Mouse (Mus musculus) neural tube, embryonic 11.5 days (tissue): Measurements from ENCODE around the gene Bglap. TPM values are rescaled to one million over a fixed set of nuclear protein-coding genes. Genes with fewer than 3 reads are reported as not detected.
"Not testable (repeated sequence)": the region's sequence is repeated elsewhere in the genome, so short reads cannot be mapped to it uniquely, and the experiment has no call there.

Experiments
- ATAC-seq: fragments of 200-750 bp; cut with Nextera tagmentation; 2 replicates; pipeline ENCODE4 v1.8.0; 2017; ENCODE audit warnings: moderate number of reproducible peaks, mild to moderate bottlenecking, moderate TSS enrichment, moderate library complexity; ENCODE audit not compliant: insufficient read depth, low FRiP score, low TSS enrichment
- DNase-seq: peaks from one replicate; pipeline ENCODE4 v3.0.0-alpha.2; 2015; ENCODE audit warnings: low spot score
- H3K27ac ChIP-seq: fragments of 300-500 bp; sonication (generic); 2 replicates; pipeline ENCODE4 v1.5.1; 2014; ENCODE audit warnings: low read depth, mild to moderate bottlenecking, low read length
- H3K27me3 ChIP-seq: fragments of 300-500 bp; sonication (generic); 2 replicates; pipeline ENCODE4 v1.6.1; 2014; ENCODE audit warnings: mild to moderate bottlenecking, low read length, mixed read lengths; ENCODE audit not compliant: control insufficient read depth, insufficient read depth
- H3K36me3 ChIP-seq: fragments of 300-500 bp; sonication (generic); 2 replicates; pipeline ENCODE4 v1.6.1; 2014; ENCODE audit warnings: mild to moderate bottlenecking, low read length, moderate library complexity, mixed read lengths; ENCODE audit not compliant: control insufficient read depth, insufficient read depth
- H3K4me1 ChIP-seq: fragments of 300-500 bp; sonication (generic); 2 replicates; pipeline ENCODE4 v1.6.1; 2014; ENCODE audit warnings: low read length, mixed read lengths; ENCODE audit not compliant: control insufficient read depth, insufficient read depth
- H3K4me2 ChIP-seq: fragments of 300-500 bp; sonication (generic); 2 replicates; pipeline ENCODE4 v1.6.1; 2014; ENCODE audit warnings: low read depth, mild to moderate bottlenecking, moderate library complexity
- H3K4me3 ChIP-seq: fragments of 300-500 bp; sonication (generic); 2 replicates; pipeline ENCODE4 v1.5.1; 2014; ENCODE audit warnings: low read depth, low read length
- H3K9ac ChIP-seq: fragments of 300-500 bp; sonication (generic); 2 replicates; pipeline ENCODE4 v1.6.1; 2014; ENCODE audit warnings: mild to moderate bottlenecking, low read length
- H3K9me3 ChIP-seq: fragments of 300-500 bp; sonication (generic); 2 replicates; pipeline ENCODE4 v1.6.1; 2016; ENCODE audit warnings: low read length; ENCODE audit not compliant: control insufficient read depth
- WGBS: fragments of 180-500 bp; shearing (Covaris S2); extraction: QIAGEN DNeasy Blood & Tissue Kit; methylation state at CpG from one replicate; pipeline ENCODE4 v1.1.7; 2014; 5-methylcytosine and 5-hydroxymethylcytosine counted together
- polyA plus RNA-seq: library from polyadenylated mRNA; unstranded; fragments of >200 nt; fragmentation: Nextera tagmentation; extraction: Ambion mirVana; gene quantifications from 2 replicates; pipeline ENCODE4 v1.2.1, GENCODE M21; 2014

Gene Bglap
- polyA plus RNA-seq, result not detected in 2 replicates

DNA sequence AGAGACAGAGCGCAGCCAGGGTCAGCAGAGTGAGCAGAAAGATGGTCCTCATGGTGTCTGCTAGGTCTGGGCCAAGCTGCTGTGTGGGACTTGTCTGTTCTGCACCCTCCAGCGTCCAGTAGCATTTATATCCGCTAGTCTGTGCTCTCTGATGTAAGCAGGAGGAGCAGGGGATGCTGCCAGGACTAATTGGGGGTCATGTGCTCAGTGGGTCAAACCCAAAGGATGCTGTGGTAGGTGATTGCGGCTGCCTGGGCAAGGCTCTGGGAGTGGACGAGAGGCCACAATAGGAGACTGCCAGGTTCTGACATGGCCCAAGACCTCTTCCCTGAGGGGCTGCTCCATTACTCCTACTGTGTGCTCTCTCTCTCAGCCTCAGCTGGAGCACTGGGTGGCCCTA is at the start of gene Bglap:
Gene Bglap, minus strand, starts transcription at position 101 of the 400 bp plus-strand sequence.
- Histone ChIP-seq H3K27ac (no peak within 1 kb of the TSS), H3K9ac (no peak within 1 kb of the TSS), H3K4me3 (no peak within 1 kb of the TSS), H3K36me3 (no peaks in the 10 kb centered on the region), H3K27me3 (no peaks in the 10 kb centered on the region), H3K9me3 (no peaks in the 10 kb centered on the region), H3K4me1 (no peaks in the 10 kb centered on the region), H3K4me2 (no peak within 1 kb of the TSS)
- no peak for DNase-seq
- WGBS, result 71% methylated on average over 5 of the region's 5 CpGs
- ATAC-seq, result no peak

- H3K4me1 ChIP-seq, H3K27me3 ChIP-seq, DNase-seq, ATAC-seq, H3K4me2 ChIP-seq, H3K27ac ChIP-seq, H3K9ac ChIP-seq, H3K4me3 ChIP-seq, H3K9me3 ChIP-seq, H3K36me3 ChIP-seq: not testable (repeated sequence)
- whole genome bisulfite sequencing, result 83% methylated on average over 8 of the region's 8 CpGs
These were observed 44.4 kb upstream of the Bglap start for GRCm38 (mm10) chr3:88428639-88429038.

GRCm38 (mm10) chr3:88427342-88427905 is 43.2 kb upstream of the Bglap start:
- Histone ChIP-seq H3K4me1 (peaks cover 9% of the 10 kb centered on the region; the same call in 1 of the 2 replicates), H3K4me3 (no peak overlapping the region), H3K9me3 (no peaks in the 10 kb centered on the region), H3K4me2 (no peak overlapping the region), H3K9ac (no peak overlapping the region), H3K27ac (no peak overlapping the region), H3K36me3 (no peaks in the 10 kb centered on the region), H3K27me3 (no peaks in the 10 kb centered on the region)
- DNase-seq (no peak), ATAC-seq (no peak)
- 82% methylated on average over 4 of the region's 4 CpGs for WGBS

DNA sequence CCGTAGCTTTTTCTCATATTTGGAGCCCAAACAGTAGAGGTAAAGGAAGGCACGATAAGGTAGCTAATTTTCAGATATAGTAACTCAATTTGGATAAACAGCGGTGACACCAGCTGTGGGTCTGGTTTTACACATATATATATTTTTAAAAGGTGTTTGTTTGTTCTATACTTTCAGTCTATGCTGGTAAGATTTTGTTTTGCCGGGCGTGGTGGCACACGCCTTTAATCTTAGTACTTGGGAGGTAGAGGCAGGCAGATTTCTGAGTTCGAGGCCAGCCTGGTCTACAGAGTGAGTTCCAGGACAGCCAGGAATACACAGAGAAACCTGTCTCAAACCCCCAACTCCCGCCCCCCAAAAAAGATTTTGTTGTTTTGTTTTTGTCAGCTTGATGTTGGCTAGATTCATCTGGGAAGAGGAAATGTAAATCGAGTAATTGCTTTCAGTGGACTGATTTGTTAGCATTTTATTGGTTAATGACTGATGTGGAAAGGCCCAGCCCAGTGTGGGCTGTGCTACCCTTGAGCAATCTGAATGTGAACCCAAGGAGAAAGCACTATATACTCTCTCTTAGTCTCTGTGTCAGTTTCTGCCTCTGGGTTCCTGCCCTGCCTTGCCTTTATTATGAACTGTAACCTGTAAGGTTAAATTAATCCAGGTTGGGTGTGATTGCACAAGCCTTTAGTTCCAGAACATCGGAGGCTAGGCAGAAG is 41.6 kb upstream of the Bglap start:
- Histone ChIP-seq H3K9me3 (no peaks in the 10 kb centered on the region), H3K27me3 (no peaks in the 10 kb centered on the region), H3K4me1 (peaks cover 12% of the 10 kb centered on the region; the same call in 1 of the 2 replicates), H3K4me2 (peak overlapping the region; percentile 13; the same call in 1 of the 2 replicates), H3K36me3 (no peaks in the 10 kb centered on the region), H3K4me3 (no peak overlapping the region), H3K9ac (no peak overlapping the region), H3K27ac (no peak overlapping the region)
- ATAC-seq, result no peak
- no peak for DNase-seq
- WGBS, result 78% methylated on average over 10 of the region's 10 CpGs

GRCm38 (mm10) chr3:88425330-88425689 is 41.0 kb upstream of the Bglap start:
- Histone ChIP-seq H3K4me2 (peak overlapping the region; percentile 13; the same call in 1 of the 2 replicates), H3K9ac (no peak overlapping the region), H3K9me3 (no peaks in the 10 kb centered on the region), H3K27ac (no peak overlapping the region), H3K4me3 (peak overlapping the region; percentile 57; the same call in 1 of the 2 replicates), H3K4me1 (peaks cover 12% of the 10 kb centered on the region; the same call in 1 of the 2 replicates), H3K36me3 (peaks cover 1% of the 10 kb centered on the region; the same call in 1 of the 2 replicates), H3K27me3 (no peaks in the 10 kb centered on the region)
- 11% methylated on average over 2 of the region's 2 CpGs for WGBS
- DNase-seq (no peak), ATAC-seq (no peak)

DNA sequence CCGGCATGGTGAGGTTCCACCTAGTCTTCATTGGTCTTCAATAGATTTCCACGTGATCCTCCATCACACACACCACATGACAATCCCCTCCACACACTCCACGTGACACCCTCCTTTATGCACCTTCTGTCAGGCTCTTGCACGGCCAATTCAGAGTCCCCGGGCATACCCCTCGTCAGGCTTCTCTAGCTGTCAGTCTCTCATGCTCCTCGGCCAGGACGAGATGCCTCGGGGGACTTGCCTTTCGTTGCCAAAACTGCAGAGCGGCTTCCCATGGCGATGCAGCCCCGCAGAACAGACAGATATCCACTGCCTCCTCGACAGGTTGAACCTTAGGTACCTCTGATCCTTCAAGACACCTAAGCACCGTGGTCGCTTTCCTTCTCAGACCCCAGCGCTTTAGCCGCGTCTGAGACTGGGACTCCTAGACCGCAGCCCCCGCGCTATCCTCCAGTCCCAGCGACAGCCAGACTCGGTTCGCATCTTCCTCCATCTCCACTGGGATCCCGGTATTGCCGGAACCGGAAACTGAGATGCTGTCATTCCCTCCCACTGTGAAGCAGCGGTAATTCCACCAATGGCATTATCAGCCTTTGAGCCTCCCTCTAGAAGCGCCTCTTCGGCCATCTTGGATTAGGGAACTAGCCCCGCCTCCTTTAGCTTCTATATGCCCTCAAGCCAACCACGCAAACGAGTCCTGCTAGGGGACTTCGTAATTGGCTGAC is 40.5 kb upstream of the Bglap start, which contains the start of gene Slc25a44:
Gene Slc25a44, minus strand, starts transcription at position 535 of the 725 bp plus-strand sequence.
- Histone ChIP-seq H3K27me3 (no peaks in the 10 kb centered on the region), H3K36me3 (peaks cover 5% of the 10 kb centered on the region), H3K4me1 (peaks cover 12% of the 10 kb centered on the region; the same call in 1 of the 2 replicates), H3K4me3 (peak within 1 kb of the TSS; percentile 57), H3K4me2 (peak within 1 kb of the TSS; percentile 69), H3K27ac (no peak within 1 kb of the TSS), H3K9ac (peak within 1 kb of the TSS; percentile 55), H3K9me3 (no peaks in the 10 kb centered on the region)
- WGBS, result 1% methylated on average over 35 of the region's 35 CpGs
- ATAC-seq (peak; percentile 98), DNase-seq (peak; percentile 95)

DNA sequence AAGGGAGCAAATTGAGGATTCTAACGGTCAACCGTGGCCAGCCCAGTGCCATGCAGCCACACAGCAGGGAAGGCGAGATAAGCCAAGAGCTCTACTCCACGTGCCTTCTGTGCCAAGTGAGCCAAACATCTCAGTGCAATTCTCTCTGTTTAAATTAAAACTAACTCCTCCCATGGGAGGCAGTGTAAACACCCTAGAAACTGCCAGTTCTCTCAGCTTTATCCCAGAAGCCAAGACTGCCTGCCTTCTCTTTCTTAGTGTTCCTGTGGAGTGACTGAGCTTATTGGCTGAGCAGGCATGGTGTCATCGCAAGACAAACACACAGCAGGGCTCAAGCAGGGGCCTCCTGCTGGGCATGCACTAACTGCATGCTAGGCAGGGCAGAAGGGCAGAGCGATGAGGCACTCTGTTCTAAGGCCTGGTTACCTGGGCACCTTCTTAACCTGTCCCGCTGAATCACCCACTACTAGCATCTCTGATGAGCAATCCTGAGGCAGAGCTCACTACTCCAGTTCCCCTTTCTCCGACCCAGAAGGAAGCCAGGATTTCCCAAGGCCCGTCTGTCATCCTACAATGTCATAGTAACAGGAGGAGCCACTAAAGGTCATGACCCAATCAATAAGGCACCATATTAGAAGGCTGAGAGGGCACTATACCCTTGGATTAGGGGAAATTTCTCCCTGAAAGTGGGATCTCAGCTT is 37.9 kb upstream of the Bglap start:
- H3K4me3 ChIP-seq, result no peak overlapping the region
- no peaks in the 10 kb centered on the region for H3K27me3 ChIP-seq
- H3K9me3 ChIP-seq, result no peaks in the 10 kb centered on the region
- ATAC-seq (no peak), DNase-seq (no peak)
- peaks cover 8% of the 10 kb centered on the region for H3K36me3 ChIP-seq
- peaks cover 12% of the 10 kb centered on the region; the same call in 1 of the 2 replicates for H3K4me1 ChIP-seq
- H3K9ac ChIP-seq, result 0 out of 2 replicates have a peak overlapping the region, but pooled peaks have one; percentile 14
- no peak overlapping the region for H3K27ac ChIP-seq
- H3K4me2 ChIP-seq, result no peak overlapping the region
- 26% methylated on average over 9 of the region's 9 CpGs for WGBS

- Histone ChIP-seq H3K27ac (no peak overlapping the region), H3K4me3 (no peak overlapping the region), H3K27me3 (no peaks in the 10 kb centered on the region), H3K36me3 (peaks cover 10% of the 10 kb centered on the region), H3K9me3 (no peaks in the 10 kb centered on the region), H3K4me2 (no peak overlapping the region), H3K9ac (no peak overlapping the region), H3K4me1 (peaks cover 12% of the 10 kb centered on the region; the same call in 1 of the 2 replicates)
- 94% methylated on average over 18 of the region's 19 CpGs for WGBS
- ATAC-seq (no peak), DNase-seq (no peak)
These were observed 36.5 kb upstream of the Bglap start for GRCm38 (mm10) chr3:88420771-88421170.
